Comparison of ENCODE assay signal across 8 mouse cellular contexts in the genomic region with DNA sequence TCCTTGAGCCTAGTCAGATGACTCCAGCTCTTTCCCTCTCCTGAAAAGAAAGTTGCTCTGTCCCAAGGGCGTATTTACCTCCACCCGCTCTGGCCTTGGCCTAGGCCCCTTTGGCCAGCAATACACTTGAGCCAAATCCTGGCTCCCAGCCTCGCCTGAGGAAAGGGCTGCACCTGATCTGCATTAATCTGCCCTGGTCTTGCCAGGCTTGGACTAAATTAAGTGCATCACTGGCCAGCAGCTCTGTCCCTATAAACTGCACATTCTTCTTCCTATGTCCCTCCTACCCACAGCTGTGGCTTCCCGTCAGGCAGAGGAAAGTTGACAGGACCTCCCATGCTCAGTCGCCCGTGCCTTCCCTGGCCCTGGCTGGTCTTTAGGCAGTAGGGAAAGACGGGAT. TPM values are rescaled to one million over a fixed set of nuclear protein-coding genes. Genes with fewer than 3 reads are reported as not detected.
A peak's percentile ranks its signal among the peaks of the same experiment; 100 is the strongest.
DNase-seq lines count a peak whose midpoint lies in the region; ATAC-seq and TF ChIP-seq lines count a peak whose summit lies in the region.

No protein-coding gene starts in this region.

- H3K9me3 ChIP-seq in forebrain, embryonic 10.5 days, result no peaks in the 10 kb centered on the region
- H3K9me3 ChIP-seq in forebrain, embryonic 13.5 days (replicated peaks), result no peaks in the 10 kb centered on the region
- H3K9me3 ChIP-seq in embryonic facial prominence, embryonic 12.5 days, result no peaks in the 10 kb centered on the region
- no peaks in the 10 kb centered on the region for H3K9me3 ChIP-seq in limb, embryonic 14.5 days (ENCODE audit: control insufficient read depth, low read length)

- H3K4me3 ChIP-seq in forebrain, embryonic 10.5 days, result no peak overlapping the region
- H3K4me3 ChIP-seq in forebrain, embryonic 13.5 days, result no peak overlapping the region
- no peak overlapping the region for H3K4me3 ChIP-seq in C2C12 (ENCODE audit: insufficient read depth, poor library complexity, severe bottlenecking)
- H3K4me3 ChIP-seq in embryonic facial prominence, embryonic 12.5 days, result no peak overlapping the region
- no peak overlapping the region for H3K4me3 ChIP-seq in limb, embryonic 14.5 days (replicated peaks; ENCODE audit: low read length)

- no peaks in the 10 kb centered on the region for H3K27me3 ChIP-seq in forebrain, embryonic 10.5 days (ENCODE audit: poor library complexity, severe bottlenecking)
- H3K27me3 ChIP-seq in forebrain, embryonic 13.5 days, result no peaks in the 10 kb centered on the region
- H3K27me3 ChIP-seq in C2C12 (ENCODE audit: control insufficient read depth, insufficient read depth, insufficient read length), result no peaks in the 10 kb centered on the region
- H3K27me3 ChIP-seq in embryonic facial prominence, embryonic 12.5 days, result no peaks in the 10 kb centered on the region
- H3K27me3 ChIP-seq in limb, embryonic 14.5 days (ENCODE audit: control insufficient read depth, insufficient read depth, low read length), result no peaks in the 10 kb centered on the region

- no peaks in the 10 kb centered on the region for H3K79me2 ChIP-seq in C2C12 (ENCODE audit: control insufficient read depth, insufficient read depth)

- WGBS in forebrain, embryonic 10.5 days, result 73% methylated on average over 7 of the region's 7 CpGs
- 77% methylated on average over 7 of the region's 7 CpGs for WGBS in forebrain, embryonic 13.5 days
- WGBS in embryonic facial prominence, embryonic 12.5 days, result 53% methylated on average over 7 of the region's 7 CpGs
- 34% methylated on average over 7 of the region's 7 CpGs for WGBS in limb, embryonic 14.5 days

- no peak overlapping the region for H3K4me2 ChIP-seq in forebrain, embryonic 13.5 days
- no peak overlapping the region for H3K4me2 ChIP-seq in embryonic facial prominence, embryonic 12.5 days (replicated peaks)
- no peak overlapping the region for H3K4me2 ChIP-seq in limb, embryonic 14.5 days (replicated peaks; ENCODE audit: low read depth, low read length, severe bottlenecking)

- no peak overlapping the region for H3K9ac ChIP-seq in forebrain, embryonic 13.5 days
- H3K9ac ChIP-seq in embryonic facial prominence, embryonic 12.5 days, result no peak overlapping the region
- H3K9ac ChIP-seq in limb, embryonic 14.5 days (ENCODE audit: low read depth, low read length, severe bottlenecking), result no peak overlapping the region

- TF ChIP-seq POLR2A in limb, embryonic 14.5 days (IDR thresholded peaks at IDR 0.05; ENCODE audit: borderline replicate concordance, extremely low read depth, insufficient read depth, insufficient read length), result no peak

- no peak overlapping the region for H3ac ChIP-seq in C2C12 (ENCODE audit: control insufficient read depth, insufficient read length, low read depth)

- no peak for ATAC-seq in forebrain, embryonic 13.5 days
- no peak for ATAC-seq in embryonic facial prominence, embryonic 12.5 days (ENCODE audit: insufficient number of reproducible peaks, insufficient read depth, low FRiP score, low TSS enrichment)
- peak; percentile 56; the same call in 1 of the 2 replicates for ATAC-seq in limb, embryonic 14.5 days (ENCODE audit: low FRiP score, low read depth)

- H3K36me3 ChIP-seq in forebrain, embryonic 10.5 days (replicated peaks), result no peaks in the 10 kb centered on the region
- H3K36me3 ChIP-seq in forebrain, embryonic 13.5 days (ENCODE audit: poor library complexity, severe bottlenecking), result no peaks in the 10 kb centered on the region
- H3K36me3 ChIP-seq in C2C12 (ENCODE audit: control insufficient read depth, insufficient read depth), result no peaks in the 10 kb centered on the region
- H3K36me3 ChIP-seq in embryonic facial prominence, embryonic 12.5 days, result no peaks in the 10 kb centered on the region
- no peaks in the 10 kb centered on the region for H3K36me3 ChIP-seq in limb, embryonic 14.5 days (ENCODE audit: control insufficient read depth, insufficient read depth, low read length)

- DNase-seq in forebrain, embryonic 10.5 days (ENCODE audit: extremely low spot score, low spot score), result no peak
- DNase-seq in kidney, adult 9 months, result peak; percentile 11
- peak; percentile 61 for DNase-seq in limb, embryonic 14.5 days (ENCODE audit: low spot score)
- DNase-seq in embryo, embryonic 11 days, result no peak
- no peak for DNase-seq in T-cell, adult 2 months (ENCODE audit: low spot score)

- peaks cover 21% of the 10 kb centered on the region for H3K4me1 ChIP-seq in forebrain, embryonic 10.5 days
- H3K4me1 ChIP-seq in forebrain, embryonic 13.5 days, result no peaks in the 10 kb centered on the region
- peaks cover 12% of the 10 kb centered on the region; the same call in 1 of the 2 replicates for H3K4me1 ChIP-seq in embryonic facial prominence, embryonic 12.5 days
- H3K4me1 ChIP-seq in limb, embryonic 14.5 days (ENCODE audit: control insufficient read depth, insufficient read depth, low read length), result peaks cover 20% of the 10 kb centered on the region

- H3K27ac ChIP-seq in forebrain, embryonic 10.5 days, result 0 out of 2 replicates have a peak overlapping the region, but pooled peaks have one; percentile 25
- no peak overlapping the region for H3K27ac ChIP-seq in forebrain, embryonic 13.5 days
- H3K27ac ChIP-seq in embryonic facial prominence, embryonic 12.5 days, result 0 out of 2 replicates have a peak overlapping the region, but pooled peaks have one; percentile 26
- peak overlapping the region; percentile 33; the same call in 1 of the 2 replicates for H3K27ac ChIP-seq in limb, embryonic 14.5 days (replicated peaks; ENCODE audit: low read depth, low read length)

- TF ChIP-seq CTCF in C2C12 (IDR thresholded peaks at IDR 0.05; ENCODE audit: control insufficient read depth, insufficient read depth, insufficient read length), result no peak

- H3K79me3 ChIP-seq in C2C12 (ENCODE audit: low read depth), result no peaks in the 10 kb centered on the region

TF ChIP-seq in C2C12, 6 proteins besides CTCF, POLR2A, EP300 and RAD21:
- TF ChIP-seq MAX (IDR thresholded peaks at IDR 0.05) (no peak), MYOD1 (IDR thresholded peaks at IDR 0.05; ENCODE audit: control insufficient read depth, insufficient read length, low read depth) (peak; percentile 5)

RNA-seq across cellular contexts. Expression of gene Anxa11, which starts 36.1 kb away (rescaled TPM):
- 3.5 and 4.1 TPM in 2 replicates for polyA plus RNA-seq in forebrain, embryonic 10.5 days (2016; fragmentation: Nextera tagmentation; extraction: Ambion mirVana)
- 1.8 and 2.1 TPM in 2 replicates for polyA plus RNA-seq in forebrain, embryonic 13.5 days (2015; fragmentation: Nextera tagmentation; extraction: Ambion mirVana)
- 33.3 TPM for polyA plus RNA-seq in C2C12 (2012; fragmentation: generic; extraction: Trizol)
- 9.8 and 14.4 TPM in 2 replicates for polyA plus RNA-seq in embryonic facial prominence, embryonic 12.5 days (2016; fragmentation: Nextera tagmentation; extraction: Ambion mirVana)
- polyA plus RNA-seq in limb, embryonic 14.5 days (2012; rRNA removed), result 20.3 and 22.4 TPM in 2 replicates
- 18.7 and 20.5 TPM in 2 replicates for polyA plus RNA-seq in limb, embryonic 14.5 days (2014; fragmentation: Nextera tagmentation; extraction: Ambion mirVana)

RNA-seq across cellular contexts. Expression of gene Zcchc24, which starts 37.0 kb away (rescaled TPM):
- 8.1 TPM in 2 replicates for polyA plus RNA-seq in forebrain, embryonic 10.5 days (2016; fragmentation: Nextera tagmentation; extraction: Ambion mirVana)
- polyA plus RNA-seq in forebrain, embryonic 13.5 days (2015; fragmentation: Nextera tagmentation; extraction: Ambion mirVana), result 5.8 and 6.6 TPM in 2 replicates
- 36.4 TPM for polyA plus RNA-seq in C2C12 (2012; fragmentation: generic; extraction: Trizol)
- 47.3 and 47.4 TPM in 2 replicates for polyA plus RNA-seq in embryonic facial prominence, embryonic 12.5 days (2016; fragmentation: Nextera tagmentation; extraction: Ambion mirVana)
- polyA plus RNA-seq in limb, embryonic 14.5 days (2012; rRNA removed), result 52.7 and 58.0 TPM in 2 replicates
- polyA plus RNA-seq in limb, embryonic 14.5 days (2014; fragmentation: Nextera tagmentation; extraction: Ambion mirVana), result 45.1 and 49.3 TPM in 2 replicates

Comparison
In these comparisons a context has a peak if more than half of its experiments do, and no peak if none do; other contexts are left out.
1. DNase-seq: peak in kidney, adult 9 months (single experiment) and limb, embryonic 14.5 days (single experiment); none in forebrain, embryonic 10.5 days (single experiment), embryo, embryonic 11 days (single experiment) and T-cell, adult 2 months (single experiment).